Mouse (Mus musculus) C2C12 (cell line): ENCODE results near the gene Btbd1.

ENCODE experiments used
- CTCF ChIP-seq: IDR thresholded peaks from one replicate; pipeline ENCODE4 v1.5.1; 2011; ENCODE audit not compliant: control insufficient read depth, insufficient read depth, insufficient read length
- MYOD1 ChIP-seq: IDR thresholded peaks from one replicate; pipeline ENCODE4 v1.6.1; 2011; ENCODE audit warnings: low read depth; ENCODE audit not compliant: control insufficient read depth, insufficient read length

DNA sequence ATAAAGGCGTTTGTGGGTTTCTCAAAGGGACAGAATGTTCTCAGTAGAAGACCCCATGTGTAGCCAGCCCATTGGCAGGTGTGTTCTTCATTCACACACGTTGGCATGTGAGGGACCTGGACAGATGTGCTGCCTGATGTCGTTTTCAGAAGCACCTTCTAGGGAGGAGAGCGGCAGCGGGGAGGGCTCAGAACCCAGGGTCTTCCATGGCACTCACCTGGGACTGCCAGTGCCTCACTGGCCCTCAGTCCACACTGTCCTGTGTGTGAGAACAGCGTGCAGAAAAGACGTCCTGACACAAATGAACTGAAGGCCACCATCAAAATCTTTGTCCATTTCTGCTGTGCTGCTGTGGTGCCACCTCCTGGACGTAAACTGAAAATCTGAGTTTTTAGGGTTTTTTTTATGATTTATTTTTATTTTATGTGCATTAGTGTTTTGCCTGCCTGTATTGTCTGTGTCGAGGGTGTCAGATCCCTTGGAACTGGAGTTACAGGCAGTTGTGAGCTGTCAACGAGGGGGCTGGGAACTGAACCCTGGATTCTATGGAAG, 51.5 kb downstream of the Btbd1 start:
- TF ChIP-seq MYOD1 (no peak), CTCF (no peak)
